Mouse (Mus musculus): ENCODE measurements around the gene Caskin1. TPM values are rescaled to one million over a fixed set of nuclear protein-coding genes. Genes with fewer than 3 reads are reported as not detected.

Gene Caskin1
- polyA plus RNA-seq, 1 experiment: 1.7 TPM

GRCm38 (mm10) chr17:24527723-24528559 is 39.5 kb downstream of the Caskin1 start, which contains the start of gene Traf7:
TSS of gene Traf7 (minus strand) at chr17:24527938.
- H3K27ac ChIP-seq (ENCODE audit: insufficient read depth, low read length): peak within 1 kb of the TSS; percentile 96
- no peak for TF ChIP-seq EP300 (IDR thresholded peaks at IDR 0.05; ENCODE audit: insufficient read depth, low read depth, low read length)
- TF ChIP-seq POLR2A (IDR thresholded peaks at IDR 0.05; ENCODE audit: insufficient read depth, low read length): peak; percentile 100
- no peaks in the 10 kb centered on the region for H3K27me3 ChIP-seq (ENCODE audit: control insufficient read depth, insufficient read depth, low read length, poor library complexity, severe bottlenecking)
- H3K4me1 ChIP-seq (ENCODE audit: control insufficient read depth, insufficient read depth, low read length): no peaks in the 10 kb centered on the region
- no peaks in the 10 kb centered on the region for H3K9me3 ChIP-seq (replicated peaks; ENCODE audit: control insufficient read depth, insufficient read depth, low read length, poor library complexity, severe bottlenecking)
- peaks cover 27% of the 10 kb centered on the region for H3K36me3 ChIP-seq (ENCODE audit: control insufficient read depth, insufficient read depth, low read length, poor library complexity, severe bottlenecking)
- H3K4me3 ChIP-seq (ENCODE audit: low read depth, low read length): peak within 1 kb of the TSS; percentile 99
- peak within 1 kb of the TSS; percentile 98 for H3K9ac ChIP-seq (ENCODE audit: low read depth, poor library complexity, severe bottlenecking)

- H3K36me3 ChIP-seq (ENCODE audit: control insufficient read depth, insufficient read depth, low read length, poor library complexity, severe bottlenecking): peaks cover 27% of the 10 kb centered on the region
- H3K4me1 ChIP-seq (ENCODE audit: control insufficient read depth, insufficient read depth, low read length): no peaks in the 10 kb centered on the region
- peak overlapping the region; percentile 96 for H3K27ac ChIP-seq (ENCODE audit: insufficient read depth, low read length)
- TF ChIP-seq EP300 (IDR thresholded peaks at IDR 0.05; ENCODE audit: insufficient read depth, low read depth, low read length) (no peak), POLR2A (IDR thresholded peaks at IDR 0.05; ENCODE audit: insufficient read depth, low read length) (no peak), CTCF (IDR thresholded peaks at IDR 0.05; ENCODE audit: low read depth, low read length) (no peak)
- H3K9ac ChIP-seq (ENCODE audit: low read depth, poor library complexity, severe bottlenecking): peak overlapping the region; percentile 98
- no peaks in the 10 kb centered on the region for H3K27me3 ChIP-seq (ENCODE audit: control insufficient read depth, insufficient read depth, low read length, poor library complexity, severe bottlenecking)
- H3K4me3 ChIP-seq (ENCODE audit: low read depth, low read length): peak overlapping the region; percentile 99
- no peaks in the 10 kb centered on the region for H3K9me3 ChIP-seq (replicated peaks; ENCODE audit: control insufficient read depth, insufficient read depth, low read length, poor library complexity, severe bottlenecking)
These were observed 40.1 kb downstream of the Caskin1 start for GRCm38 (mm10) chr17:24528560-24528918.

GRCm38 (mm10) chr17:24529007-24529451 is 40.6 kb downstream of the Caskin1 start:
- no peaks in the 10 kb centered on the region for H3K9me3 ChIP-seq (replicated peaks; ENCODE audit: control insufficient read depth, insufficient read depth, low read length, poor library complexity, severe bottlenecking)
- peak overlapping the region; percentile 99 for H3K4me3 ChIP-seq (ENCODE audit: low read depth, low read length)
- H3K27ac ChIP-seq (ENCODE audit: insufficient read depth, low read length): peak overlapping the region; percentile 96
- no peak for TF ChIP-seq EP300 (IDR thresholded peaks at IDR 0.05; ENCODE audit: insufficient read depth, low read depth, low read length)
- peak; percentile 72 for TF ChIP-seq CTCF (IDR thresholded peaks at IDR 0.05; ENCODE audit: low read depth, low read length)
- TF ChIP-seq POLR2A (IDR thresholded peaks at IDR 0.05; ENCODE audit: insufficient read depth, low read length): peak; percentile 11
- H3K27me3 ChIP-seq (ENCODE audit: control insufficient read depth, insufficient read depth, low read length, poor library complexity, severe bottlenecking): no peaks in the 10 kb centered on the region
- peak overlapping the region; percentile 98 for H3K9ac ChIP-seq (ENCODE audit: low read depth, poor library complexity, severe bottlenecking)
- no peaks in the 10 kb centered on the region for H3K4me1 ChIP-seq (ENCODE audit: control insufficient read depth, insufficient read depth, low read length)
- H3K36me3 ChIP-seq (ENCODE audit: control insufficient read depth, insufficient read depth, low read length, poor library complexity, severe bottlenecking): peaks cover 27% of the 10 kb centered on the region

GRCm38 (mm10) chr17:24529883-24530282 is 41.5 kb downstream of the Caskin1 start:
- no peaks in the 10 kb centered on the region for H3K9me3 ChIP-seq (replicated peaks; ENCODE audit: control insufficient read depth, insufficient read depth, low read length, poor library complexity, severe bottlenecking)
- no peaks in the 10 kb centered on the region for H3K27me3 ChIP-seq (ENCODE audit: control insufficient read depth, insufficient read depth, low read length, poor library complexity, severe bottlenecking)
- peak overlapping the region; percentile 98 for H3K9ac ChIP-seq (ENCODE audit: low read depth, poor library complexity, severe bottlenecking)
- H3K4me3 ChIP-seq (ENCODE audit: low read depth, low read length): peak overlapping the region; percentile 99
- no peak for TF ChIP-seq EP300 (IDR thresholded peaks at IDR 0.05; ENCODE audit: insufficient read depth, low read depth, low read length)
- TF ChIP-seq CTCF (IDR thresholded peaks at IDR 0.05; ENCODE audit: low read depth, low read length): no peak
- no peak for TF ChIP-seq POLR2A (IDR thresholded peaks at IDR 0.05; ENCODE audit: insufficient read depth, low read length)
- no peaks in the 10 kb centered on the region for H3K4me1 ChIP-seq (ENCODE audit: control insufficient read depth, insufficient read depth, low read length)
- peaks cover 27% of the 10 kb centered on the region for H3K36me3 ChIP-seq (ENCODE audit: control insufficient read depth, insufficient read depth, low read length, poor library complexity, severe bottlenecking)
- H3K27ac ChIP-seq (ENCODE audit: insufficient read depth, low read length): peak overlapping the region; percentile 96

- Histone ChIP-seq H3K4me1 (ENCODE audit: control insufficient read depth, insufficient read depth, low read length) (no peaks in the 10 kb centered on the region), H3K36me3 (ENCODE audit: control insufficient read depth, insufficient read depth, low read length, poor library complexity, severe bottlenecking) (peaks cover 27% of the 10 kb centered on the region), H3K27me3 (ENCODE audit: control insufficient read depth, insufficient read depth, low read length, poor library complexity, severe bottlenecking) (no peaks in the 10 kb centered on the region), H3K27ac (ENCODE audit: insufficient read depth, low read length) (peak overlapping the region; percentile 96; the same call in 1 of the 2 replicates), H3K4me3 (ENCODE audit: low read depth, low read length) (peak overlapping the region; percentile 99), H3K9me3 (replicated peaks; ENCODE audit: control insufficient read depth, insufficient read depth, low read length, poor library complexity, severe bottlenecking) (no peaks in the 10 kb centered on the region), H3K9ac (ENCODE audit: low read depth, poor library complexity, severe bottlenecking) (peak overlapping the region; percentile 98)
- TF ChIP-seq CTCF (IDR thresholded peaks at IDR 0.05; ENCODE audit: low read depth, low read length): peak; percentile 10
- no peak for TF ChIP-seq POLR2A (IDR thresholded peaks at IDR 0.05; ENCODE audit: insufficient read depth, low read length)
These were observed 42.1 kb downstream of the Caskin1 start for GRCm38 (mm10) chr17:24530361-24531050.

GRCm38 (mm10) chr17:24531064-24531463 is 42.7 kb downstream of the Caskin1 start:
- peaks cover 27% of the 10 kb centered on the region for H3K36me3 ChIP-seq (ENCODE audit: control insufficient read depth, insufficient read depth, low read length, poor library complexity, severe bottlenecking)
- H3K9me3 ChIP-seq (replicated peaks; ENCODE audit: control insufficient read depth, insufficient read depth, low read length, poor library complexity, severe bottlenecking): no peaks in the 10 kb centered on the region
- H3K4me3 ChIP-seq (ENCODE audit: low read depth, low read length): no peak overlapping the region
- TF ChIP-seq CTCF (IDR thresholded peaks at IDR 0.05; ENCODE audit: low read depth, low read length) (no peak), EP300 (IDR thresholded peaks at IDR 0.05; ENCODE audit: insufficient read depth, low read depth, low read length) (no peak), POLR2A (IDR thresholded peaks at IDR 0.05; ENCODE audit: insufficient read depth, low read length) (no peak)
- H3K9ac ChIP-seq (ENCODE audit: low read depth, poor library complexity, severe bottlenecking): no peak overlapping the region
- no peaks in the 10 kb centered on the region for H3K27me3 ChIP-seq (ENCODE audit: control insufficient read depth, insufficient read depth, low read length, poor library complexity, severe bottlenecking)
- H3K4me1 ChIP-seq (ENCODE audit: control insufficient read depth, insufficient read depth, low read length): no peaks in the 10 kb centered on the region
- H3K27ac ChIP-seq (ENCODE audit: insufficient read depth, low read length): no peak overlapping the region

Measured in ES-Bruce4 (cell line).